Mouse (Mus musculus) heart, embryonic 16.5 days (tissue): ENCODE results near the gene Srp68. TPM values are rescaled to one million over a fixed set of nuclear protein-coding genes. Genes with fewer than 3 reads are reported as not detected.

ENCODE experiments used
- ATAC-seq: fragments of 200-750 bp; cut with Nextera tagmentation; replicated peaks from 2 replicates; pipeline ENCODE4 v1.8.0; 2017; ENCODE audit warnings: moderate number of reproducible peaks; ENCODE audit not compliant: insufficient read depth, low FRiP score; ENCODE audit errors: extremely low read depth
- H3K27ac ChIP-seq: fragments of 300-500 bp; sonication (generic); 2 replicates; pipeline ENCODE4 v1.5.1; 2014; ENCODE audit warnings: mild to moderate bottlenecking, low read length, control low read depth, moderate library complexity
- H3K27me3 ChIP-seq: fragments of 300-500 bp; sonication (generic); 2 replicates; pipeline ENCODE4 v1.6.1; 2014; ENCODE audit warnings: low read length, mixed read lengths; ENCODE audit not compliant: control insufficient read depth, insufficient read depth
- H3K36me3 ChIP-seq: fragments of 300-500 bp; sonication (generic); 2 replicates; pipeline ENCODE4 v1.6.1; 2014; ENCODE audit not compliant: control insufficient read depth, insufficient read depth
- H3K4me1 ChIP-seq: fragments of 300-500 bp; sonication (generic); 2 replicates; pipeline ENCODE4 v1.6.1; 2014; ENCODE audit warnings: low read length, mixed read lengths; ENCODE audit not compliant: control insufficient read depth, insufficient read depth
- H3K4me2 ChIP-seq: fragments of 300-500 bp; sonication (generic); 2 replicates; pipeline ENCODE4 v1.6.1; 2014; ENCODE audit warnings: low read depth, mild to moderate bottlenecking, control low read depth, low read length
- H3K4me3 ChIP-seq: fragments of 300-500 bp; sonication (generic); 2 replicates; pipeline ENCODE4 v1.5.1; 2014; ENCODE audit warnings: mild to moderate bottlenecking, control low read depth, low read length
- H3K9ac ChIP-seq: fragments of 300-500 bp; sonication (generic); 2 replicates; pipeline ENCODE4 v1.6.1; 2014; ENCODE audit warnings: low read length, control low read depth
- H3K9me3 ChIP-seq: fragments of 300-500 bp; sonication (generic); replicated peaks from 2 replicates; pipeline ENCODE4 v1.6.1; 2016; ENCODE audit warnings: low read length; ENCODE audit not compliant: control insufficient read depth
- WGBS: fragments of 180-500 bp; shearing (Covaris S2); extraction: QIAGEN DNeasy Blood & Tissue Kit; methylation state at CpG from one replicate; pipeline ENCODE4 v1.1.7; 2014; 5-methylcytosine and 5-hydroxymethylcytosine counted together
- polyA plus RNA-seq: library from polyadenylated mRNA; unstranded; fragments of >200 nt; fragmentation: Nextera tagmentation; extraction: Ambion mirVana; gene quantifications from 2 replicates; pipeline ENCODE4 v1.2.1, GENCODE M21; 2015

Gene Srp68
- polyA plus RNA-seq, 1 experiment from 2014 or later = 72.3 TPM

GRCm38 (mm10) chr11:116196336-116196735 is 77.7 kb downstream of the Srp68 start:
- Histone ChIP-seq H3K9ac (no peak overlapping the region), H3K9me3 (no peaks in the 10 kb centered on the region), H3K27ac (no peak overlapping the region), H3K36me3 (peaks cover 7% of the 10 kb centered on the region), H3K4me2 (no peak overlapping the region), H3K4me1 (peaks cover 13% of the 10 kb centered on the region), H3K4me3 (no peak overlapping the region), H3K27me3 (no peaks in the 10 kb centered on the region)
- 82% methylated on average over 3 of the region's 3 CpGs for WGBS
- ATAC-seq = no peak

DNA sequence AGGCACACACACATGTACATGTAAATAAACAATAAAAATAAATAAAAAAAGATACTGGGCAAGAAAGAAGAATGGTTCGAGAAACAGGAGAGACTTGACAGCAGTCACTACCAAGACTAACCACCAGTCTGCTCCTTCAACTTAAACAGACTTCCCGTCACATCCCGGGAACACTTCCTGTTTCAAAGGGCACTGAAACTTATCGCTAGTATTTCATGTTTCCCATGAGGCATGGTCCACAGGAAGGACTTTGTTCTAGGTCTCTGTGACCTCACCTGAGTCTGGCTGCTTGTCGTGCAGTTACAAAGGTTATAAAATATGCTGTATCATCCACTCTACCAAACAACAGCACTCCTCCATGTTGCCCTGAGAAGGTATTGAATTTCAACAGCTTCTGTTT is 78.8 kb downstream of the Srp68 start:
- Histone ChIP-seq H3K36me3 (peaks cover 7% of the 10 kb centered on the region), H3K27ac (no peak overlapping the region; the same call in 1 of the 2 replicates), H3K4me1 (peaks cover 13% of the 10 kb centered on the region), H3K9me3 (no peaks in the 10 kb centered on the region), H3K9ac (no peak overlapping the region), H3K4me3 (no peak overlapping the region), H3K27me3 (no peaks in the 10 kb centered on the region), H3K4me2 (no peak overlapping the region)
- 56% methylated on average over 5 of the region's 5 CpGs for WGBS
- no peak for ATAC-seq

Other genes with a start within 250 kb of the Srp68 start
- 661 and 709 TPM in 2 replicates for gene H3f3b, start 246.3 kb downstream of the Srp68 start, polyA plus RNA-seq
- gene Unk, start 243.9 kb downstream of the Srp68 start, polyA plus RNA-seq = 22.7 and 23.2 TPM in 2 replicates
- 3.2 and 5.9 TPM in 2 replicates for gene Unc13d, start 196.3 kb downstream of the Srp68 start, polyA plus RNA-seq
- gene Wbp2, start 187.2 kb downstream of the Srp68 start, polyA plus RNA-seq = 143 and 153 TPM in 2 replicates
- 79.8 and 89.2 TPM in 2 replicates for gene Trim47, start 147.0 kb downstream of the Srp68 start, polyA plus RNA-seq
- 5.3 and 6.5 TPM in 2 replicates for gene Trim65, start 143.1 kb downstream of the Srp68 start, polyA plus RNA-seq
- 102 and 106 TPM in 2 replicates for gene Mrpl38, start 135.3 kb downstream of the Srp68 start, polyA plus RNA-seq
- 20.8 and 23.7 TPM in 2 replicates for gene Fbf1, start 106.1 kb downstream of the Srp68 start, polyA plus RNA-seq
- 76.0 and 84.5 TPM in 2 replicates for gene Ten1, start 75.4 kb downstream of the Srp68 start, polyA plus RNA-seq
- gene Acox1, start 75.2 kb downstream of the Srp68 start, polyA plus RNA-seq = 38.6 and 40.5 TPM in 2 replicates
- 1.2 TPM in 2 replicates for gene Evpl, start 36.1 kb downstream of the Srp68 start, polyA plus RNA-seq
- 0.11 and 0.20 TPM in 2 replicates for gene Galr2, start 6.7 kb upstream of the Srp68 start, polyA plus RNA-seq
- gene Exoc7, start 33.0 kb upstream of the Srp68 start, polyA plus RNA-seq = 50.2 and 54.6 TPM in 2 replicates
- gene Foxj1, start 61.2 kb upstream of the Srp68 start, polyA plus RNA-seq = 2.0 and 4.3 TPM in 2 replicates
- gene Rnf157, start 138.8 kb upstream of the Srp68 start, polyA plus RNA-seq = 7.8 and 11.6 TPM in 2 replicates
- 29.2 and 35.4 TPM in 2 replicates for gene Ubald2, start 159.9 kb upstream of the Srp68 start, polyA plus RNA-seq
- 0.07 TPM in 1 of 2 replicates, not detected in the other for gene Qrich2, start 192.0 kb upstream of the Srp68 start, polyA plus RNA-seq
- 98.6 and 99.1 TPM in 2 replicates for gene Prpsap1, start 220.0 kb upstream of the Srp68 start, polyA plus RNA-seq